Mouse (Mus musculus): ENCODE measurements around the gene Mettl27. TPM values are rescaled to one million over a fixed set of nuclear protein-coding genes. Genes with fewer than 3 reads are reported as not detected.
A peak's percentile ranks its signal among the peaks of the same experiment; 100 is the strongest.

Gene Mettl27
- polyA plus RNA-seq, 1 experiment from 2014 or later = 43.4 TPM

DNA sequence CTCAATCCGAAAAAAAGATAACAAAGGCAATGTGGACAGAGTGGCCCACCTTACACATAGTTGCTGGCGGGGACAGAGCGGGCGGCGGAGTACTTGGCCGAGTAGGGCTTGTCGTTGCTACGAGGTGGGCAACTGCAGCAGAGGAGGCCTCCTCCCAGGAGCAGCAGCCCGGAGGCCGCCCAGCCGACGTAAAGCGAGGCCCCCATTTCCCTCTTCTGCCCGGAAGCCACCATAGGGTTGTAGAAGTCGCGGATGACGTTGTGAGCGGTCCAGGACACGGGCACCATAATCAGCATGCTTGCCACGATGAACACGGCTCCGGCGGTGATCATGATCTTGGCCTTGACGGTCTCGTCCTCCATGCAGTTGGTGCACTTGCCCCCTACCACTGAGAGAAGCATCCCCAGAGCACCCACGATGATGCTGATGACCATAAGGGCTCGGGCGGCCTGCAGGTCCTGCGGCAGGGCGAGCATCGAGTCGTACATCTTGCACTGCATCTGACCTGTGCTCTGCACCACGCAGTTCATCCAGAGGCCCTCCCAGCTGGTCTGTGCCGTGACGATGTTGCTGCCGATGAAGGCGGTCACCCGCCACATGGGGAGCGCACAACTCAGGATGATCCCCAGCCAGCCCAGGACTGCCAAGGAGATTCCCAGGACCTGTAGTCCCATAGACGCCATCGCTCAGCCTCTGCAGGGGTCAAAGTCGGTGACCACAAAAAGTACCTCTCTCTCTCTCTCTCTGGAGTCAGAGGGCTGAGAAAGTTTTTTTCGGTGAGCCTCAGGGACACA, 14.1 kb downstream of the Mettl27 start:
- WGBS = 17% methylated on average over 43 of the region's 43 CpGs
- H3K9ac ChIP-seq (ENCODE audit: low read depth, low read length) = peak overlapping the region; percentile 61
- DNase-seq (ENCODE audit: low spot score) = no peak

DNA sequence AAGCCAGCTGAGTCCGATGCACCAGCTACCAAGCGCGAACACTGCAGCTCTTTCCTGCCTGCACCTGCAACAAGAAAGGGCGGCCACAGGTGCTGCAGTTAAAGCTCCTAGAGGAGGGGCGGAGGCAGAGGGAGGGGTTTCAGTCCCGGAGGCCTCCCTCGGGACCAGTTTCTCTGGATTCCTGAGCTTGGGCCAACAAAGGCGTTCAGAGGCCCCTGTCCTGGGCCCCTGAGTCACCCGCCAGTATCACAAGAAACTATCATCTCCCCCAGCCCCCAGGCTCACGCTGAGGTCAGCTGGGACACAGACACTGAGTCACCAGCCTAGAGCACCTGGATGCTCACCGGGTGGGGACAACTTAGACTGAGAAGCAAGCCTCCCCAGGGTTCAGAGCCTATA, 14.7 kb downstream of the Mettl27 start, which contains the start of gene Cldn4:
Gene Cldn4 (minus strand): TSS at position 78 of the 399 bp plus-strand sequence.
- H3K4me2 ChIP-seq (ENCODE audit: low read length) = peak within 1 kb of the TSS; percentile 30
- no peaks in the 10 kb centered on the region for H3K27me3 ChIP-seq (ENCODE audit: insufficient read depth, low read length)
- peak within 1 kb of the TSS; percentile 84 for H3K27ac ChIP-seq
- H3K4me3 ChIP-seq (replicated peaks; ENCODE audit: low read depth, low read length) = peak within 1 kb of the TSS; percentile 40
- H3K9me3 ChIP-seq (replicated peaks; ENCODE audit: low read length) = no peaks in the 10 kb centered on the region
- no peaks in the 10 kb centered on the region for H3K36me3 ChIP-seq (ENCODE audit: insufficient read depth, low read length)
- peak; percentile 54 for DNase-seq (ENCODE audit: low spot score)
- peak within 1 kb of the TSS; percentile 61 for H3K9ac ChIP-seq (ENCODE audit: low read depth, low read length)
- ATAC-seq (replicated peaks; ENCODE audit: low FRiP score, low read depth) = peak; percentile 50
- no peak for TF ChIP-seq CTCF (IDR thresholded peaks at IDR 0.05; ENCODE audit: low read depth)
- WGBS = 15% methylated on average over 11 of the region's 11 CpGs
- peaks cover 9% of the 10 kb centered on the region; the same call in 1 of the 2 replicates for H3K4me1 ChIP-seq (replicated peaks; ENCODE audit: insufficient read depth, low read length)

More for the DNA sequence above, 14.1 kb downstream of the Mettl27 start:
- no peak for TF ChIP-seq CTCF (IDR thresholded peaks at IDR 0.05; ENCODE audit: low read depth)
- no peaks in the 10 kb centered on the region for H3K9me3 ChIP-seq (replicated peaks; ENCODE audit: low read length)
- H3K4me3 ChIP-seq (replicated peaks; ENCODE audit: low read depth, low read length) = peak overlapping the region; percentile 40
- no peaks in the 10 kb centered on the region for H3K27me3 ChIP-seq (ENCODE audit: insufficient read depth, low read length)
- peak overlapping the region; percentile 30 for H3K4me2 ChIP-seq (ENCODE audit: low read length)
- H3K4me1 ChIP-seq (replicated peaks; ENCODE audit: insufficient read depth, low read length) = peaks cover 5% of the 10 kb centered on the region; the same call in 1 of the 2 replicates
- peak overlapping the region; percentile 84 for H3K27ac ChIP-seq
- H3K36me3 ChIP-seq (ENCODE audit: insufficient read depth, low read length) = no peaks in the 10 kb centered on the region
- ATAC-seq (replicated peaks; ENCODE audit: low FRiP score, low read depth) = no peak

DNA sequence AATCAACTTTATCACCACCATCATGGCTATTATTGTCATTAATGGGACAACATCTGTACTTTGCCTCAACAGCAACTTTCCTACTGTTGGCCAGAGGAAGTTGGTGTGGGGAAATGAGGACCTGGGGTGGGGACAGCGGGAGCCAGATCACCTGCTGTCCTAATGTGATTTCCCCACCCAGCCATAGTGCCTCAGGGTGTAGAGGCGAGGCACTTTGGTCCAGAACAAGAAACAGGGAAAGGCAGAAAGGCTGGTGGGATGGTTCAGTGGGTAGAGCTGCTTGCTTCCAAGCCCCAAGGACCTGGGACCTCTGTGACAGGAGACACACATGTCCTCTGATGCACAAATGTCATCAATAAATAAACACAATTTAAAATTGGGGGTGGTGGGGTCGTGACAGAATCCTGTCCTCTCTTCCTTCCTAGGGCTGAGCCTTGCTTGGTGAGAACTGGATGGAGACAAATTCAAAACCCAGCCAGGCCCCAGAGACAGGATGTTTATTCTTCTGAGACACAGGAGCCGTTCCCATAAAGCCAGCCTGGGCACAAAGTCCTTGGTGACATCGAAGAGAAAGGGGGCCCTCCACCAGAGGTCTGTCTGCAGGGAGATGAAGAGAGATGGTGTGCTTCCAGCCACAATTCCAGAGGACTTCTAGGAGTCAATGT, 15.4 kb downstream of the Mettl27 start:
- 41% methylated on average over 5 of the region's 5 CpGs for WGBS

DNA sequence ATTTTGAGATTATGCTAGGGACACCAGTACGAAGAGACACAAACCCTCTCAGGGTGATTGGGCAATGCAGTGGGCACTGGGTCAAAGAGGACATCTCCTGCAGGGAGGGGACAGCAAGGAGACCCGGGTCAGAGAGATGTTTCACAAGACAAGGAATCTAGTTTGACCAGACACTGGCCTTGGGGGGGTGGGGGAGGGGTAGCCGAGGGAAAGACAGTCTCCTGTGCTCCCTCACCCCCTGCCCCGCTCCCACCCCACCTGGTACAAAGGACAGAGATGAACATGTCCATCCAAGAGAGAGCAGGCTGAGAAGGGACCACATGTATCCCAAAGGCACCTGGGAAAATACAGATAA, 15.9 kb downstream of the Mettl27 start:
- DNase-seq (ENCODE audit: low spot score) (no peak), ATAC-seq (replicated peaks; ENCODE audit: low FRiP score, low read depth) (no peak)
- Histone ChIP-seq H3K4me3 (replicated peaks; ENCODE audit: low read depth, low read length) (no peak overlapping the region), H3K9me3 (replicated peaks; ENCODE audit: low read length) (no peaks in the 10 kb centered on the region), H3K4me1 (replicated peaks; ENCODE audit: insufficient read depth, low read length) (peaks cover 9% of the 10 kb centered on the region; the same call in 1 of the 2 replicates), H3K27ac (no peak overlapping the region), H3K27me3 (ENCODE audit: insufficient read depth, low read length) (no peaks in the 10 kb centered on the region), H3K4me2 (ENCODE audit: low read length) (no peak overlapping the region), H3K36me3 (ENCODE audit: insufficient read depth, low read length) (no peaks in the 10 kb centered on the region), H3K9ac (ENCODE audit: low read depth, low read length) (no peak overlapping the region)
- no peak for TF ChIP-seq CTCF (IDR thresholded peaks at IDR 0.05; ENCODE audit: low read depth)
- WGBS = 64% methylated on average over 4 of the region's 4 CpGs

More for the DNA sequence above, 15.4 kb downstream of the Mettl27 start:
- H3K36me3 ChIP-seq (ENCODE audit: insufficient read depth, low read length) = no peaks in the 10 kb centered on the region
- DNase-seq (ENCODE audit: low spot score) (no peak), ATAC-seq (replicated peaks; ENCODE audit: low FRiP score, low read depth) (no peak)
- H3K9me3 ChIP-seq (replicated peaks; ENCODE audit: low read length) = no peaks in the 10 kb centered on the region
- no peak overlapping the region for H3K9ac ChIP-seq (ENCODE audit: low read depth, low read length)
- no peak for TF ChIP-seq CTCF (IDR thresholded peaks at IDR 0.05; ENCODE audit: low read depth)
- H3K4me1 ChIP-seq (replicated peaks; ENCODE audit: insufficient read depth, low read length) = peaks cover 9% of the 10 kb centered on the region; the same call in 1 of the 2 replicates
- no peak overlapping the region for H3K4me2 ChIP-seq (ENCODE audit: low read length)
- no peak overlapping the region for H3K4me3 ChIP-seq (replicated peaks; ENCODE audit: low read depth, low read length)
- peak overlapping the region; percentile 84; the same call in 1 of the 2 replicates for H3K27ac ChIP-seq
- H3K27me3 ChIP-seq (ENCODE audit: insufficient read depth, low read length) = no peaks in the 10 kb centered on the region

DNA sequence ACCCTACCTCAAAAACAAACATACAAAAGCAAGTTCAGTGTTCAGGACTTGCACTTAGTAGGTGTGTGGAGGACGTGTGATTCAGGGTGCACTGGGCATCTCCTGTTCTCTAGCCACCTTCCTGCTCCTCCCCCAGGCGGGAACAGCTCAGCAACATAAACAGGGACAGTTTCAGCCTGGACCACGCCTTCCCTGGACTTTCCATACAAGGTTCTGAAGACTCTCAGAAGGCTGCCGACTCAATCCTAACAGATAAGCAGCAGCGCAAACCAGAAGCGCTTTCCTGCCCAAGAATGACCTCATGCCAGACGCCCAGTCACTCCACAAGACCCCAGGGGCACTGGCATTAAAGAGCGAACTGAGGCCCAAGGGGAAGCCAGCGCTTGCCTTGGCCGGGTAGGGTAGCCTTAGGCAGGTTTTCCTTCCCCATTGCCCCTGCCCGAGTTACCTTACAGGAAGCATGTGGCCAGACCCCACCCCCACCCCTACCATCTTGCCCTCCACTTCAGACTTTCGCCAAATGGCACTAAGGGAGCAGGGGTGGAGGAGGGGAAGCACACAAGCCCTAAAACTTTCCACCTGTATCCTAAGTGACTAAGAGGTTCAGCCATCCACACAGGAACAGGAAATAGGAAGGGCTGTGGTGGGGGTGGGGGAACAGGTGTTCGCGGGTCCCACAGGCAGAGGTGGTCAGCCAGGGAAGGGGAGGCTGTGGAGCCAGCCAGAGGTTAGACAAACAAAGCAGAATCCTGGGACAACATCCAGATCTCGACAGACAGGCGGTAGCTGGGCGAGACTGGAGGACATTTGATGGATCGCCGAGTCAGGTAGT, 19.1 kb downstream of the Mettl27 start:
- peak overlapping the region; percentile 41 for H3K4me2 ChIP-seq (ENCODE audit: low read length)
- WGBS = 10% methylated on average over 19 of the region's 19 CpGs
- ATAC-seq (replicated peaks; ENCODE audit: low FRiP score, low read depth) = peak; percentile 63
- peak; percentile 42 for DNase-seq (ENCODE audit: low spot score)
- no peaks in the 10 kb centered on the region for H3K9me3 ChIP-seq (replicated peaks; ENCODE audit: low read length)
- peaks cover 9% of the 10 kb centered on the region; the same call in 1 of the 2 replicates for H3K4me1 ChIP-seq (replicated peaks; ENCODE audit: insufficient read depth, low read length)
- H3K4me3 ChIP-seq (replicated peaks; ENCODE audit: low read depth, low read length) = 0 out of 2 replicates have a peak overlapping the region, but pooled peaks have one; percentile 9
- H3K27ac ChIP-seq = peak overlapping the region; percentile 82
- peak overlapping the region; percentile 28; the same call in 1 of the 2 replicates for H3K9ac ChIP-seq (ENCODE audit: low read depth, low read length)
- H3K36me3 ChIP-seq (ENCODE audit: insufficient read depth, low read length) = no peaks in the 10 kb centered on the region
- no peaks in the 10 kb centered on the region for H3K27me3 ChIP-seq (ENCODE audit: insufficient read depth, low read length)
- no peak for TF ChIP-seq CTCF (IDR thresholded peaks at IDR 0.05; ENCODE audit: low read depth)
